Mouse (Mus musculus) adrenal gland (tissue): ENCODE measurements at regions not wholly inside any gene's neighbourhood (a gene's known extent, or its start where the extent isn't known, plus 50 kb on each side); places are given as distances from the start of the nearest gene placed in this dataset.

Experiments used
- intact Hi-C: fragments of 180-260 bp; cut with DNase I; formaldehyde crosslinking; loops from one replicate; pipeline ENCODE4 v1.15.1; 2025

DNA sequence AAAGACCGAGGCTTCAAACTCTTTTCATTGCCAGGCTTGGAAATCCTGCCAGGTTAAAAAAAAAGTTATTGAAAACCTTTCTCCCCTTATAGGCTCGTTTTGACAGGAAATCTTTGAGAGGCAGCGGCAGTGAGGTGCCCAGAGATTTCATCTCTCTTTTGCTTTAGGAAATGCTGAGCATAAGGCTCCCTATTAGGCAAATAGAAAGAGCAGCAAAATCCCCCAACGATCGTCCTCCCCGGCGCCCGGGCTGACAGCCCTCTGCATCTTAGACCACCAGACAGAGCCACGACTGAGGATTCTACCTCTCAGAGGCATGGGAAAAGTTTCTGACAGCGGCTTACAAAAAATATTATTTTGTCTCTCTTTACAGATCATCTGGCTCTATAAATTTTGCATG lies 999.5 kb downstream of the Adgrl2 start:
- intact Hi-C loops, result no loop called here

DNA sequence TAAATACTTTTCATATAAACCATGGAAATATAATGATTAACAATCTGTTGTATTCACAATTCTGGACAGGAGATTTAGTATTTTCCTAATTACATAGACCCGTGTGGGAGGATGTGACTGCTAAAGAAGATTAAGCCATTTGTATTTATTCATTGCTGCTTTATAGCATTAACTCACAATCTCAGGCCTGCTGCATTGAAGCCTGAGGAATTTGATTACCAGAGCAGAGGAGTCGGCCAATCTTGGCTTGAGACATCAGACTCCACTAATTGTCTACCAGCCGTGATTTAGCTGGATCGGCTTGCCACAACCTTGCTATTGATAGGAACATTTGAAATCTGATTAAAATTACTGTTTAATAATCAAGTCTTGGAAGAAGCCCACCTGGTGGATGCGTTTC lies 1007.5 kb downstream of the Adgrl2 start:
- intact Hi-C loops, result no loop called here

DNA sequence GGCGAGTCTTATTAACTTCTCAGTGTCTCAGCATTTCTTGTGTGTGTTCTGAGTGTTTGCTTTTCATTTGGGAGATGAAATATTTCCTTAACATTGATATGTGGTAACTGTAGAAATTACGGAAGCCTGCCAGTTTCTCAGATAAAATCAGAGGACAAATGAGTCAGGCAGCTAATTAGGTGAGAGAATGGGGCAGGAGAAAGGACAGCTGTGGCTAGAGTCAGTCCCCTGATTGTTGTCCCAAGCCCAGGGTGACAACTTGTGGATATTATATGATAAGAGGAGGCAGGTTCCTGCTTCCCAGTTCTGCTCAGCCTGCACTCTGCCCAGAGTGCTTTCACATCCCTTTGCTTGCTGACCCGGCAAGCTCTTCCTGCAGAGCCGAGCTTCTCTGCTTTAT lies 1008.7 kb downstream of the Adgrl2 start:
- intact Hi-C loops, result no loop called here

DNA sequence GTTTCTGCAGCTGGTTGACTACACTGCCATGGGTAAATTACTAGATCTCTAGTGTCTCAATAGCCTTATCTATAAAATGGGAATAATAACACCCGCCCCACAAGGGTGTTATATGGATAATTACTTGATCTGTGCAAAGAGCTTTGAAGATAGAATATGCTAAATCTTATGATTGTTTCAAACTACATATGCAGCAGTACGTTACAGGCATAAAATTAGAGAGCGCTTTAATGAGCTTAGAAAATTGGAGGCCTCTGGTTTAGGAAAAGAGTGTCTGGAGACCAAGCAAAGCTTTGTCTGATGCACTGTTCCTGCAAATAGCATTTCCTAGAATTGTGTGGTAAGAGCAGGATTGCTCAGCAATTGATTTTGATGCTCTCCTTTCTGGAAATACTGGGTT lies 1013.8 kb downstream of the Adgrl2 start:
- intact Hi-C loops, result no loop called here

GRCm38 (mm10) chr3:147976069-147976468 lies 1014.3 kb downstream of the Adgrl2 start:
- intact Hi-C loops, result no loop called here

- intact Hi-C loops, result no loop called here
These were observed 1014.9 kb downstream of the Adgrl2 start for GRCm38 (mm10) chr3:147975500-147975899.

DNA sequence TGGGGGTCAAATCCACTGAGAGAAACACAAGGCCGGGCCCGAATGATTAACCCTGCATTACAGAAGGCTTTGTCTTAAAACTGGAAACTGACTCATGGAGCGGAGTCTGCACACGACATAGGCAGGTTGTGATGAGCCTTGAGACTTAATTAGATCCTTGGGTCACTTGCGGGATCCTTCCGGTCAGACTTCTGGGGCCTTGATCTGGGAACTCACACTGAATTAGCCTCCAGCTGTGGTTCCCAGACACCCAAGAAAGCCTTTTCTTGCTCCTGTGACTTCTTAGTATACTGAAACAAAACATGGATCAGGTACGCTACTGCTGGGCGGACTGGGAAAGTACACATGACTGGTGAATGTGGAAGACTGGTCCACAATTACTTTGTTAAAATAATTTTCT lies 1015.8 kb downstream of the Adgrl2 start:
- intact Hi-C loops, result no loop called here

DNA sequence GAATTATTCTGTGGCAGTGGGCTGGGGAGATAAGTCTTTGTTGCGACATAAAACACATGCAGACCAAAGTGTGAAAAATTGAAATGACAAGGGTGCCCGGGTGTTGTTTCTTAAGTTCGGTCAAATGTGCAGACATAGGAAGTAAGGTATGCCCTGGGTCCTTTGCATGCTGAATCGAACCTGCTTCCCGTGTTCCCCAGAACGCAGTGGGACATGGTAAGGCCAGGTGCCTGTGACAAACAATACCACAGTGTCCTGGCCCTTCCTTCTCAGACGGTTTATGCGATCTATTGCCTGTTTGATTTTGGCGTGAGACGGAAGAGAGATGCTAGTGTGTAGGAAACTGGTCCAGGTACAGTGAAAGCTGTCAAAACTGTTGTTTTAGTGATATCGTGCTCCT lies 1022.1 kb downstream of the Adgrl2 start:
- intact Hi-C loops, result no loop called here

DNA sequence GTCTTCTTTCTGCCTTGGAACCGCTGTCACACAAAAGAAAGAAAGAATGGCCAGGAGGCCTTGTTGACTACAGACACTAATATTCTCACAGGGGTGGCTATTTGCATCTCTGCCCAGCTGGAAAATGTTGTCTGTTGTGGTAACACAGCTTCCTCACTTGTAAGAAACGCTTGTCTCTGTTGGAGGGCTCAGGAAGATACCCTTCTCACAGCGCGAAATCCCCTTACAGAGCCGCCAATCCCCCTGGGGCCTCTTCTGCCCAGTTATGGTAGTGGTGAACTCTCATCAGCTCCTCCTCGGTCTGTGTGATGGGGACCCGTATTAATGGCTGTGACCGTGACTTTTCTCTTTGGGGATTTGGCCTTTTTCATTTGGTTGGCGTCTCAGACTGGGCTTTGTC lies 1022.5 kb downstream of the Adgrl2 start:
- intact Hi-C loops, result no loop called here

DNA sequence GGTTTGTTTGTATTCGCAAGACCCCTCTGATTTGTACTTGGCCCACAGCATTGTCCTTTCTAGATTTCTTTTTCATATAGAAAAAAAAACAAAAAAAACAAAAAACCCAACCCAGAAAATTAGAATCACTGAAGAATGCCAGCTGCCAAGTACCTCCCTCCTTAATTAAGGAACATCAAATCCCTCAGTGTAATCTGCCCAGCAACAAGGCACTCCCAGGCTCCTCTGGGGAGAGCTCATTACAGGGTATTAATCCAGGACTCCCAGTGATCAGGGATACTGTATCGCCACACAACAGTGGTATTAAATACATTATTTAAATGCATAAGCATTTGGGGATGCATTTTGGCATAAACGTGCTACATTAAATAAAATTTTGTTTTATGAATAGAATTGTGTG lies 1023.1 kb downstream of the Adgrl2 start:
- intact Hi-C loops, result no loop called here

DNA sequence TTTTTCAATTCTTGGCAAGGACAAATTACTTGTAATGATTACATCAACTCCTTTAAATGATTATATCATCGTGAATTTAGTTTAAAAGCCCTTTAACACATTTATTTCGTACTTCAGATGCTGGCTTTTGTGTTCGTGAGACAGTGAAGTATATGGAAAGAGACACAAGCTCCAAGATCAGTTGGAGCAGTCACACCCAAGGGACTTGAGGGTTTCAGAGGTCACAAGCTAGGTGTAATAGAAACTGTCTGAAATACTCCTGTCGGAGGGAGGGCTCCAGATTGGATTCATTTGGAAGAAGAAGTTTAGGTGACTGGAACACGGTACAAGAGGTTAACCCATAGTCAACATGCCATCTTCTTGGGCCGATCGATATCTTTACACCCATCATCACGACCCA lies 1023.5 kb downstream of the Adgrl2 start:
- intact Hi-C loops, result no loop called here

GRCm38 (mm10) chr3:147966379-147966778 lies 1024.0 kb downstream of the Adgrl2 start:
- intact Hi-C loops, result no loop called here

GRCm38 (mm10) chr3:147963698-147964476 lies 1026.5 kb downstream of the Adgrl2 start:
- intact Hi-C loops, result no loop called here

GRCm38 (mm10) chr3:147948041-147948592 lies 1042.2 kb downstream of the Adgrl2 start:
- intact Hi-C loops, result no loop called here

GRCm38 (mm10) chr3:147943314-147943713 lies 1047.0 kb downstream of the Adgrl2 start:
- intact Hi-C loops, result no loop called here

DNA sequence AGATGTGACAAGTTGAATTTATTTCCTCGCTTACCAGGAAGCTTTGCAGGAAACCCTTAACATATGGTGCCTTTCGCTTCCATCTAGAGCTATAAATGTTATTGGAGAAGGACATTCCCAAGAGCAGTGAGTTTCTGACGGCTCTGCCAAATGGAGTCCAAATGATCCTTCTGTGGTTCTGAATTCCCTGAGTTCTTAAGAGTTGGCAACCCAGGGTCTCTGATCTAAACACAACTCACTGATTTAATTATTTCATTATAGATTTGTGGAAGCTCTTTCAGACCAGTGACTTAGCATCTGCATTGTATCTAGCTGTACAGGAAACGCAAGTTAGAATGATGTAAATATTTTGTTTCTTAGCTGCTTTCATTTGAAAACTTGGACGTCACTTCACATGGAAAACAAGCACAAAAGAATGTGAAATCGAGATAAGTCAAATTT lies 1059.5 kb downstream of the Adgrl2 start:
- intact Hi-C loops, result no loop called here

- intact Hi-C loops, result no loop called here
These were observed 1068.0 kb downstream of the Ttll7 start for GRCm38 (mm10) chr3:147920181-147920580.

DNA sequence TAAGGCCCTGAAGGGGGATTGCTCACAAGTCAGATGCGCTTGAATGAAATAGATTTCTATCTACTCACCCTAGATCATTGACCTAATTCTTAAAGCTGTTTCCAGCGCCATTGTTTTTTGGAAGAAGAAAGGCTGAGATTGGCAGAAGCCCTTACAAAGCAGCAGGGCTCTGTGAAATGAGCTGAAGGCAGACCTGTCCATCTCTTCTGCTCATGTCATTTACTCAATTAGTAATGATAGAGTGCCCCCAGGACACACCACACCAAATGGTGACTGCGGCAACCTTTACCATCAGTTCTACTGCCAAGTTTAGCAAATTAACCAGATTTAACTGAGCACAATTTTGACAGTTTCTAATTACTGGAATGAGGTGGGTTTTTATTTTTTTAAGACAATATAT lies 1067.5 kb downstream of the Ttll7 start:
- intact Hi-C loops, result no loop called here

DNA sequence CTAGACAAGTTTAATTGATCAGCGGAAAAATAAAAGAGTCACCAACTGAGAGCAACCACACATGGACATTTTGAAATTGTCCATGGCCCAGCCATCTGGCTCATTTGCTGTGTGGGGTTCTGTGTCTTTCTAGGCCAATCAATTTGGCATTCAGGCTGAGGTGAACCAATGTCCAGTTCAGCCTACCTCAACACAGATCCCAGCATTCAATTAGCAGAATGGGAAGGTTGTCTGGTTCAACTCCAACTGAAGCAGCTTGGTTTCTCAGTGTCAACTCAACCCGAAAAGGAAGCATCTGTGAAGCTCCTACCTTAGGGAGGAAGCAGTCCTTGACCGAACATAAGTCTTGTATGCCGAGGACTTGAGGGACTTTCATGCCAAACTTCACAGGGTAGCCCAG lies 1067.0 kb downstream of the Ttll7 start:
- intact Hi-C loops, result no loop called here

DNA sequence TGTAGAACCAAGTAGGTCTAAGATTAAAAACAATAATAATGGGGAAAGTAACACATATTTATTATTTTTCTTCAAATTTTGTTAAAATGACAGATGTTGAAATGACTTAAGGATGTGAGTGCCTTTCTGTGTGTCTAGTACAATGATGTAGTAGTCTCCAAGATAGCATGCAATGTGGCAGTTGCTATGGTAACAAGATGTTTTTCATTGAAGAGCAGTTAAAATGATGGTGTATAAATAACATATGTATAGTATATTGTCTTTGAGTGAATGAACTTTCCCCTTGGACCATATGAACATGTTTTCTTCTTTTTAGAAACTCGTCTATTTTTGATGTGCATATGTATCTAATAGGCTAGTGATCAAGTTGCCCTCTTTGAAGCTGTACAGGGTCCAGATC lies 1044.6 kb downstream of the Ttll7 start:
- intact Hi-C loops, result no loop called here

DNA sequence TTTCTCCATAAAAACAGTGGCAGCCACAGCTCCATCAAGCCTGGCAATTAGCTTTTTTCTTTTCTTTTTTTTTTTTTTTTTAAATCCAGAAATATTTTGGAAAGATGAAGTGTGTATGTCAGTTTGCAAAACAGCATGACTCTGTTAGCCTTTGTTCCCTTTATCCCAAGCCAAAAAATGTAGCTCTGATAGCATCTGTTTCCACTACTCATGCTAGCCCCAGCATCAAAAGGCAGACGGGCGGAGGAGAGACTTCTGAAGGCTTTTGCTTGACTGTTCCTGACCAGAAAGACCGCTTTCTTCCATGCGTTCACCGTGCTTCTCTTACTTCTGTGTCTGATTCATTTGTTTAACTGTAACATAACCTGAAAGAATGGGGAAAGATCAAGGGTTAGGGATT lies 1039.5 kb downstream of the Ttll7 start:
- intact Hi-C loops, result no loop called here

GRCm38 (mm10) chr3:147886261-147886893 lies 1034.2 kb downstream of the Ttll7 start:
- intact Hi-C loops, result no loop called here
